Mouse (Mus musculus): ENCODE data around the gene C87436.
"Not testable (repeated sequence)": the region's sequence is repeated elsewhere in the genome, so short reads cannot be mapped to it uniquely, and the experiment has no call there.

The C87436 gene

DNA sequence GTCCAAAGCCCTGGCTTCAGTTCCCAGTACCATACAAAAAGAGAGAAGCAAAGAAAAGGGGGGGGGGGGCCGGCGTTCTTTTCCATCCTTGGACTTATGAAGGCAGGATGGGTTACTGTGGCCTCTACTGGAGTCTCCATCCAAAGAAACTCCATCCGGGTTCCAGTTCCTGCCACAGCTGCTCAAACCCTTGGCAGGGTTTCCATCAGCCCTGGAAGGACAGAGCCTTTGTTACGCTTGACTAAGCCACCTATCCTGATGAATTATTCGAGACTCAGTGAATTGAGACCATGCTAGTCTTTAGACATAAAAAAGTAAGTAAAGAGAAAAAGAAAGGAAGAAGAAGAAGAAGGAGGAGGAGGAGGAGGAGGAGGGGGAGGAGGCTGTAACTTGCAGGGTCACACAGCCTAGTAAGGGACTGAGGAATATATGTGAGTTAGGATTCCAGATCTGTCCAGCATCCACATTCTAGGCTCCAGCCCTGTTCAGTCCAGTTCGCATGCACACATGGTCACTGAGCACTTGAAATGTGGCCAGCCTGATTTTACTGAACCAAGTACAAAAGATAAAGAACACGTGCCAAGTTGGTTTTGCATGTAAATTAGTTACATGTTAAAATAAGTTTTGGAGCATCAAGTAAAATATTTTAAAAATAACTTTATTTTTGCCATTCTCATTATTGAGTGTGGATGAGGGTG, 47.9 kb downstream of the C87436 start:
- DNase-seq, result no peak

- peak; percentile 78 for DNase-seq
These were observed 49.4 kb downstream of the C87436 start for GRCm38 (mm10) chr6:86487358-86488148.

DNA sequence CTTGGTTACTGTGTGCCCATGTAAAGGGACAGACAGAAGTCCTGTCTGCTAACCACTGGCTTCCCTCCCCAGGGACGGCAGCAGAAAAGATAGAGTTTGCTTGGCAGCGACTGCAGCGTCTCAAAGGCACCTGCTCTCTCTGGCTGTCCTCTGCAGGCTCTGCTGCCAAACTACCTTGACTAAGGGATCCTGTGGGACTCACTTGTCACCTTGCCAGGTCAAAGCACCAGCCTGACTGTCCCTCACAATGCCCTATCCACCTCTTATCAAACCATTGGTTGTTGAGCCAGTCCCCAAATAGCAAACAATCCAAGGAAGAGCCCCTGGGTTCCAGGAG, 49.9 kb downstream of the C87436 start:
- DNase-seq, result no peak

DNA sequence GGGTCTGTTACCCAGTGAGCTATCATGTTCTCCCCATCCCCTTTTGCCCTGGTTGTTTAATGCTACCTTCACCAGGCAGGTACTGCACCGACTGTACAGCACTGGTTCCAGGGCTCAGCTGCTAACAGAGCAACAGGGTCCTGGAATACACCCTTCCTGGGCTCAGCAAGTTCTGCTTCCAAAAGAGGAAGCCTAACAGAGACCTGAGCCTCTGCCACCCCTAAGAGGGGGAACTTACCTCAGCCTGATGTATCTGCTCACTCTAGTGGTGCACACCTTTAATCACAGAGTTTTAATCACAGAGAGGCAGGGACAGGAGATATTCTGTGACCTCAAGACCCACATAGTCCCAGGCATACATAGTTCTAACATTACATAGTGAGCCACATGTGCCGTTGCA, 51.8 kb downstream of the C87436 start:
- DNase-seq, result no peak

DNA sequence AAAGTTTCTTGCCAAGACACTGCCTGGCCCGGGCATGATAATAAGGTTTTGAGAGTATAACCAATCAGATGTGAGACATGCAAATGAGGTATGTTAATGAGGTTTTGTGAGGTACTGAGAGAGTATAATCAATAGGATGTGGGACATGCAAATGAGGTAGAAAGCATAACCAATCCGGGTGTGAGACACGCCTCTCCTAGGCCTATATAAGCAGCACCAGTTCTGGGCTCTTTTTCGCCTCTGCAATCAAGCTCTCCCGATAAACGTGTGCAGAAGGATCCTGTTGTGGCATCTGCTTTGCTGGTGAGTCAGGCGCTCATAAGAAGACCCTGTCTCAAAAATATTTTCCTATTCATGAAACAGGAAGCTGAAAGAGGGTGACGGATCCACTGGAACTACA, 52.2 kb downstream of the C87436 start:
- not testable (repeated sequence) for DNase-seq

GRCm38 (mm10) chr6:86493469-86494263, 55.5 kb downstream of the C87436 start:
- no peak for DNase-seq

DNA sequence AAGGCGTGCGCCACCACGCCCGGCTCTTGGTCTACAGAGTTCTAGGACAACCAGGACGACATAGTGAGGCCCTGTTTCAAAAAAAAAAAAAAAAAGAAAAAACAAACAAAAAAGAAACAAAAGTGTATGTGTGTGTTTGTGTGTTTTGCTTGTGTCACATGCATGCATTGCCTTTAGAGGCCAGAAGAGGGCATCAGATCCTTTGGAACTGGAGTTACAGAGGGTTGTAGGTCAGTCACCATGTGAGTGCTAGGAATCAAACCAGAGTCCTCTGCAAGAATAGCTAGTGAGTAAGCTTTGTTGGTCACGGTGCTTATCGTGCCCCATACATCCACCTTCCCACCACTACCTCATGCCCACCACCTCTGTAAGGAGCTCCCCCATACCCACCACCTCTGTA, 56.6 kb downstream of the C87436 start:
- DNase-seq, result no peak

- DNase-seq, result no peak
These were observed 57.5 kb downstream of the C87436 start for GRCm38 (mm10) chr6:86495661-86496060.

DNA sequence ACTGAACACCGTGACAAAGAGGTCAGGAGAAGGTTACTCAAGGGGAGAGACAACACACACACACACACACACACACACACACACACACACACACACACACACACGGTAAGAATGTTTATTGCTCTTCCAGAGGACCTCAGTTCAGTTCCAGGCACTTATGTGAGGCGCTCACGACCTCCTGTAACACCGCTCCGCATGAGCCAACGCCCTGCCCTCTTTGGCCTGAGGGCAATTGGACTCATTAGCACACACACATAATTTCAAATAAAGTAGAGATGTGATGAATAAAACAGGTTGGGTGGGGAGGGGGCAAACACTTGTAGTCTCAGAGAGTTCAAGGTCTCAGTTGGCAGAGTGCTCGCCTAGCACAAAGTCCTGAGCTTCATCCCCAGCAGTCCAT, 58.0 kb downstream of the C87436 start:
- DNase-seq, result no peak

GRCm38 (mm10) chr6:86496585-86496984, 58.4 kb downstream of the C87436 start:
- DNase-seq, result no peak

DNA sequence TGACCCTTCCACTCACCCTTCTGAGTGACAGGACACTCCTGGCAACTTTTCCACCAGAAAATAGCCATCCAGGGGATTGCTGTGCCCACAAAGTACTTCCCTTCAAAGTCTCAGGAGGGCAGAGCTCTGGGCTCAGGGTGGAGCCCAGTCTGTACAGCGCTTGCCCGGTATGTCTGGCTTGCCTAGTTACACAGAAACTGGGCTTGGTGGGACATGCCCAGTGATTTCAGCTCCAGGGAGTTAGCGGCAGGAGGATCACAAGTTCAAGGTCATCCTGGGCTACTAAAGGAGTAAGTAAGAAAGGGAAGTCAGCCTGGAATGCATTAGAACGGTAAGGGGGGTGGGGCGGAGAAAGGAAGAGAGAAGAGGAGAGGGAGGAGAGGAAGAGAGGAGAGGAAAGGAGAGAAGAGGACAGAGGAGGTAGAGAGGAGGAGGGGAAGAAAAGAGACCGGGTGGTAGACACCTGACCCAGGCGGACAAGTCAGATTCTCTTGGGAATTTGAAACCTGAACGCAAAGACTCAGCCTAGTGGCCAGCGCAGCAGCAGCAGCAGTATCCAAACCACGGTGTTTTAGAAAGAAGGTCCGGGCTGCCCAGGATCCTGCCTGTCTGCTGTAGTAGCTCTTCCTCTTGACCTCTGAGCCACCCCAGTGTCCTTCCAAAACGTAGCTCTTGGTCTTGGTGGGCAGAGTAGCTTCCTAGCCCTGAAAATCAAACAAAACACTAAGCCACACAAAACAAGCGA, 59.1 kb downstream of the C87436 start:
- no peak for DNase-seq

GRCm38 (mm10) chr6:86497942-86498732, 60.0 kb downstream of the C87436 start:
- DNase-seq, result no peak

DNA sequence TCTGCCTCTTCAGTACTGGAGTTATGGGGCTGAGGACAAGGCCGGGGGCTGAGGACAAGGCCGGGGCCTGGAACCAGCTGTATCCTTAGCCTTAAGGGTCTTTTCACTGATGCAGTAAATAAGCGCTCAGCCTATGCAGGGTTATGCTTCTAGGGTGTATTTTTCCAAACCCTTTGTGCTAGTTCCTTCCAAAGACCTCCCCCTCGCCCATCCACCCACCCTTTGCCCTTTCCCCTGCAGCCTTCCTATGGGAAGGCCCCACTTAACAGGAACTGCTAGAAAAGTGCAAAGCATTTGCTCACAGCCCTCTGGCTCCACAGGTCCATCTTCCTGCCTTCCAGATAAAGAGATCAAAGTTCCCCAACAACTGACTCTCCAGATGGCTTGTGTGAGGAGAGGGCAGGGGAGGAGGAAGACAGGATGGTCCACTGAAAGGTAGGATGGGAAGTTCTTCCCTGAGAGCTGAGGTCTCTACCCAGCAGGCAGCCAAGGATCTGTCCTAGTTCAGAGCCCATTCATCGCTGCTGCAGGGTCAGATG, 61.5 kb downstream of the C87436 start:
- no peak for DNase-seq

DNA sequence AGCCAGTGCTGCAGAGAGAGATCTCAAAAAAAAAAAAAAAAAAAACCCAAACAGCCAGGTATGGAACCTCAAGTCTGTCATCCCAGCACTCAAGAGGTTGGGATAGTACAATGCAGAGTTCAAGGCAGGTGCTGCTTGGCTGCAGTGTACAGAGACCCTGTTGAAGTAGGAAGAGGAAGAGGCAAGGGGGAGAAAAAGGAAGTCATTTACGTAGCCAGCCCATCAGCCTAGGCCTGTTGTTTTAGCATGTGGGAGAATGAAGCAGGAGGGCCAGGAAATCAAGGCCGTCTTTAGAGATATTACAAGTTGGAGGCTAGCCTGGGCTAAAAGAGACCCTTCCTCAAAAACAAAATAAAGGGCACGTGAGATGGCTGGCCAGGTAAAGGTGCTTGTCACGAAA, 65.3 kb downstream of the C87436 start:
- DNase-seq, result no peak

DNA sequence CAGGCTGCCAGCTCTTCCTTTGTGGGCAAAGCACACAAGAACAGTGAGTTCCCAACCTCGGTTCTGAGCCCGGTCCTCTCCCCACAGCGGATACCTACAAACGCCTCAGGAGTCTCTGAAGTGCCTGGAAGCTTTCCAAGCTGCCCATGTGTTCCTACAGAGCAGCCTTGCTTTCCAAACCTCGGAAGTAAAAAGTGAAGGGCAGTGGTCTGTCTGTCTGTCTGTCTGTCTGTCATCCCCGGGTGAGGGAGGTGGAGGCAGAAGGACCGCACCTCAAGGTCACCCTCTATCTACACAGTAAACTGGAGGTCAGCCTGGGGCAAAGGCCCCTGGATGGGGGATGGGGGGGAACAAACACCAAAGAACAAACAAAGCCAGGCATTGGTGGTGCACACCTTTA, 67.5 kb downstream of the C87436 start:
- no peak for DNase-seq

DNA sequence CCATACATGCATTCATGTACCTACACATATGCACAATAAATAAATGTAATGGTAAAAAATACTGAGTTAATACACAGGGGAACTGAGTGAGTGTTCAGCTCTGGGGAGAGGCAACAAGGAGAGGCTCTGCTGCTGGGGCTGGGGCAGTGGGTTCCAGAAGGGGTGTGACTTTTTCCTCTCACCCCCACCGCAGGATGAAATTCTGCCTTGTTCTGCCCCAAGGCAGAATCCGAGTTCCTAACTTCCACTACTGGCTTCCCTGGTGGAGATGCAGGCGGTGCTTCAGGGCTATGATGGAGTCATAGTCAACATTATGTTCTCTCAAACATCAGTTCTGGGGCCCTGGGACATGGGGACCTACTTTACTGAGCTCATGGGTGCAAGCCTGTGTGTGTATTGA, 68.1 kb downstream of the C87436 start:
- DNase-seq, result no peak

- no peak for DNase-seq
These were observed 68.9 kb downstream of the C87436 start for GRCm38 (mm10) chr6:86507116-86507515.

GRCm38 (mm10) chr6:86508736-86509135, 70.6 kb downstream of the C87436 start:
- DNase-seq, result no peak

DNA sequence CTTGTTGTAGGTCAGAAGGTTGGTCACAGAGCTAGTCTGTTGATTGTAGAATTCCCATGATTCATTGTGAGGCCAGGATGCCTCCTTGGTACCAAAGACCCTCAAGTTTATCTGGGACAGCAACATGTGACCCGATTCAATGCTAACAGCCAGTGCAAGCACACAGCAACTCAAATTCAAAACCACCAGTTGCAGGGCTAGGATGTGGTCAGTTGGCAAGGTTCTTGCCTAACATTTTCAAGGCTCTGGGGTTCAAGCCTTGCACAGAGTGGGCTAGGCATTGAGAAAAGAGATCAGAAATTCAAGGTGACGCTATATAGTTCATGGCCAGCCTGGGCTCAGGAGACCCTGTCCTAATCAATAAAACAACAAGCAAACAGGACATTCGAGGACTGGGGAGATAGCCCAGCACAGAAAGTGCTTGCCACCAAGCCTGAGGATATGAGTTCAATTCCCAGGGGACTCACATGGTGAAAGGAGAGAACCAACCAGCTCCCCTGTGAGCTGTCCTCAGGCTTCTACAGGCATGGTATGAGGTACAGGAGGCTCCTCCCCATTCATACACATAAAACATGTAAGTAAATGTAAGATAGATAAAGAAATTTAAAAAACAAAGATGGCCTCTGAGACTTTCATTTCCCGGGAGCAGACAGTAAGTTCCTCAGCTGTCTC, 71.2 kb downstream of the C87436 start:
- DNase-seq, result no peak

GRCm38 (mm10) chr6:86509866-86510200, 71.7 kb downstream of the C87436 start:
- DNase-seq, result no peak

DNA sequence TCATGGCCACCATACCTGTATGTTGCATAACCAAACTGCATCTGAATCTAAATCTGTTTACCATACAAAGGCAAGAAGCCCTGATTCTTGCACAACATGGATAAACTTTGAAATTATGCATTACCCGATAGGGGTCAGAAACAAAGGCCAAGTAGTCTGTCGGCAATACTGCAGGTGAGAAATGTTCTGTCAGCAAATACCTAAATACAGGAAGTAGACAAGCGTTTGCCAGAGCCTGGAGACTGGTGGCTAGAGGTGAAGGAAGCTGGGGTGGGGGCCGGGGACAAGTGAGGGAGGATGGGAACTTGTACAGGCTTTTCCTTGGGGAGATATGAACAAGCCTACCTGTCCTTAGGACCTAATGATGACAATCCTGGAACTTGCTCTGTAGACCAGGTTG, 72.8 kb downstream of the C87436 start:
- no peak for DNase-seq

GRCm38 (mm10) chr6:86513296-86513695, 75.1 kb downstream of the C87436 start:
- no peak for DNase-seq

Measured in right cerebral cortex, postnatal 4 days (tissue).